Mouse (Mus musculus) hindbrain, embryonic 13.5 days (tissue): ENCODE data around the gene Pspn. TPM values are rescaled to one million over a fixed set of nuclear protein-coding genes. Genes with fewer than 3 reads are reported as not detected.

Experiments used
- ATAC-seq: fragments of 200-750 bp; cut with Nextera tagmentation; 2 replicates; pipeline ENCODE4 v1.8.0; 2017; ENCODE audit warnings: moderate TSS enrichment; ENCODE audit not compliant: low FRiP score
- H3K27ac ChIP-seq: fragments of 300-500 bp; sonication (generic); 2 replicates; pipeline ENCODE4 v1.5.1; 2015; ENCODE audit warnings: inconsistent platforms, mild to moderate bottlenecking, moderate library complexity
- H3K27me3 ChIP-seq: fragments of 300-500 bp; sonication (generic); 2 replicates; pipeline ENCODE4 v1.6.1; 2015; ENCODE audit warnings: mild to moderate bottlenecking, inconsistent platforms
- H3K36me3 ChIP-seq: fragments of 300-500 bp; sonication (generic); 2 replicates; pipeline ENCODE4 v1.6.1; 2015; ENCODE audit warnings: mild to moderate bottlenecking, inconsistent platforms
- H3K4me1 ChIP-seq: fragments of 300-500 bp; sonication (generic); replicated peaks from 2 replicates; pipeline ENCODE4 v1.6.1; 2015; ENCODE audit warnings: inconsistent platforms
- H3K4me2 ChIP-seq: fragments of 300-500 bp; sonication (generic); 2 replicates; pipeline ENCODE4 v1.6.1; 2015; ENCODE audit warnings: inconsistent platforms, mild to moderate bottlenecking, moderate library complexity
- H3K4me3 ChIP-seq: fragments of 300-500 bp; sonication (generic); 2 replicates; pipeline ENCODE4 v1.5.1; 2015; ENCODE audit warnings: mild to moderate bottlenecking, inconsistent platforms
- H3K9ac ChIP-seq: fragments of 300-500 bp; sonication (generic); 2 replicates; pipeline ENCODE4 v1.6.1; 2015; ENCODE audit warnings: mild to moderate bottlenecking, inconsistent platforms
- H3K9me3 ChIP-seq: fragments of 300-500 bp; sonication (generic); 2 replicates; pipeline ENCODE4 v1.6.1; 2016; ENCODE audit warnings: inconsistent platforms
- WGBS: fragments of 180-500 bp; shearing (Covaris S2); methylation state at CpG from one replicate; pipeline ENCODE4 v1.1.7; 2015; 5-methylcytosine and 5-hydroxymethylcytosine counted together
- polyA plus RNA-seq: library from polyadenylated mRNA; unstranded; fragments of >200 nt; fragmentation: Nextera tagmentation; extraction: Ambion mirVana; gene quantifications from 2 replicates; pipeline ENCODE4 v1.2.1, GENCODE M21; 2015

Gene Pspn
- polyA plus RNA-seq, 1 experiment from 2014 or later: 1.1 TPM

GRCm38 (mm10) chr17:57012245-57012795 lies 12.5 kb upstream of the Pspn start:
- WGBS: 76% methylated on average over 13 of the region's 13 CpGs
- peaks cover 25% of the 10 kb centered on the region for H3K4me1 ChIP-seq
- peaks cover 22% of the 10 kb centered on the region for H3K36me3 ChIP-seq
- H3K27me3 ChIP-seq: no peaks in the 10 kb centered on the region
- peak overlapping the region; percentile 69 for H3K4me2 ChIP-seq
- ATAC-seq: peak; percentile 9
- H3K27ac ChIP-seq: peak overlapping the region; percentile 96
- H3K9me3 ChIP-seq: no peaks in the 10 kb centered on the region
- peak overlapping the region; percentile 83 for H3K9ac ChIP-seq
- peak overlapping the region; percentile 79 for H3K4me3 ChIP-seq

- WGBS: under 1% methylated on average over 51 of the region's 51 CpGs
- peaks cover 30% of the 10 kb centered on the region for H3K36me3 ChIP-seq
These were observed 11.7 kb upstream of the Pspn start, which contains the start of the genes Gtf2f1 and Gm17949 for GRCm38 (mm10) chr17:57011236-57012141. Gene Gtf2f1, minus strand, starts transcription at chr17:57011288. Gene Gm17949, plus strand, starts transcription at chr17:57011469.

GRCm38 (mm10) chr17:57010911-57011235 lies 11.1 kb upstream of the Pspn start:
- Histone ChIP-seq H3K4me1 (peaks cover 25% of the 10 kb centered on the region), H3K27ac (peak overlapping the region; percentile 82), H3K36me3 (peaks cover 36% of the 10 kb centered on the region), H3K4me3 (peak overlapping the region; percentile 79), H3K27me3 (no peaks in the 10 kb centered on the region), H3K4me2 (peak overlapping the region; percentile 78), H3K9ac (peak overlapping the region; percentile 85), H3K9me3 (no peaks in the 10 kb centered on the region)
- peak; percentile 67 for ATAC-seq
- WGBS: under 1% methylated on average over 19 of the region's 19 CpGs

More at GRCm38 (mm10) chr17:57011236-57012141, 11.7 kb upstream of the Pspn start, which contains the start of the genes Gtf2f1 and Gm17949:
- Histone ChIP-seq H3K4me2 (peak within 1 kb of the TSS; percentile 78), H3K4me1 (peaks cover 25% of the 10 kb centered on the region), H3K9ac (peak within 1 kb of the TSS; percentile 85), H3K27me3 (no peaks in the 10 kb centered on the region), H3K4me3 (peak within 1 kb of the TSS; percentile 79), H3K27ac (peak within 1 kb of the TSS; percentile 96), H3K9me3 (no peaks in the 10 kb centered on the region)
- peak; percentile 92 for ATAC-seq

GRCm38 (mm10) chr17:57007137-57007905 lies 7.5 kb upstream of the Pspn start:
- WGBS: 94% methylated on average over 13 of the region's 13 CpGs
- Histone ChIP-seq H3K9ac (no peak overlapping the region), H3K9me3 (no peaks in the 10 kb centered on the region), H3K4me1 (peaks cover 21% of the 10 kb centered on the region), H3K36me3 (peaks cover 72% of the 10 kb centered on the region), H3K4me2 (no peak overlapping the region), H3K27me3 (no peaks in the 10 kb centered on the region), H3K27ac (no peak overlapping the region), H3K4me3 (no peak overlapping the region)
- ATAC-seq: no peak

- no peaks in the 10 kb centered on the region for H3K4me1 ChIP-seq
- H3K27ac ChIP-seq: no peak overlapping the region
- H3K36me3 ChIP-seq: peaks cover 95% of the 10 kb centered on the region
- 98% methylated on average over 7 of the region's 7 CpGs for WGBS
- ATAC-seq: no peak
- H3K4me2 ChIP-seq: no peak overlapping the region
- no peak overlapping the region for H3K4me3 ChIP-seq
- no peak overlapping the region for H3K9ac ChIP-seq
- H3K27me3 ChIP-seq: no peaks in the 10 kb centered on the region
- no peaks in the 10 kb centered on the region for H3K9me3 ChIP-seq
These were observed 4.2 kb upstream of the Pspn start for GRCm38 (mm10) chr17:57003994-57004393.

- 73% methylated on average over 8 of the region's 8 CpGs for WGBS
- Histone ChIP-seq H3K9me3 (no peaks in the 10 kb centered on the region), H3K4me3 (no peak overlapping the region), H3K27me3 (no peaks in the 10 kb centered on the region), H3K4me2 (no peak overlapping the region), H3K4me1 (peaks cover 16% of the 10 kb centered on the region), H3K9ac (no peak overlapping the region), H3K36me3 (peaks cover 75% of the 10 kb centered on the region), H3K27ac (no peak overlapping the region)
- no peak for ATAC-seq
These were observed 1.4 kb upstream of the Pspn start for GRCm38 (mm10) chr17:57001228-57001627.

GRCm38 (mm10) chr17:56999414-56999813 lies 404 bp downstream of the Pspn start:
- Histone ChIP-seq H3K4me3 (no peak overlapping the region), H3K9me3 (no peaks in the 10 kb centered on the region), H3K4me2 (no peak overlapping the region), H3K36me3 (peaks cover 75% of the 10 kb centered on the region), H3K9ac (no peak overlapping the region), H3K4me1 (peaks cover 16% of the 10 kb centered on the region), H3K27ac (no peak overlapping the region), H3K27me3 (no peaks in the 10 kb centered on the region)
- no peak for ATAC-seq
- 94% methylated on average over 9 of the region's 9 CpGs for WGBS

GRCm38 (mm10) chr17:56997029-56997667 lies 2.7 kb downstream of the Pspn start, which contains the start of gene Alkbh7:
Gene Alkbh7, plus strand, starts transcription at chr17:56997339.
- Histone ChIP-seq H3K4me2 (peak within 1 kb of the TSS; percentile 73), H3K27me3 (no peaks in the 10 kb centered on the region)

GRCm38 (mm10) chr17:56996506-56996905 lies 3.3 kb downstream of the Pspn start:
- H3K4me1 ChIP-seq: peaks cover 26% of the 10 kb centered on the region
- H3K27me3 ChIP-seq: no peaks in the 10 kb centered on the region
- no peak overlapping the region; the same call in 1 of the 2 replicates for H3K4me3 ChIP-seq
- WGBS: 86% methylated on average over 2 of the region's 2 CpGs
- peak overlapping the region; percentile 73 for H3K4me2 ChIP-seq
- H3K9ac ChIP-seq: no peak overlapping the region
- no peak overlapping the region for H3K27ac ChIP-seq
- H3K36me3 ChIP-seq: peaks cover 72% of the 10 kb centered on the region
- ATAC-seq: no peak
- no peaks in the 10 kb centered on the region for H3K9me3 ChIP-seq

More at GRCm38 (mm10) chr17:56997029-56997667, 2.7 kb downstream of the Pspn start, which contains the start of gene Alkbh7:
- Histone ChIP-seq H3K4me3 (peak within 1 kb of the TSS; percentile 72), H3K9me3 (no peaks in the 10 kb centered on the region), H3K27ac (peak within 1 kb of the TSS; percentile 88), H3K4me1 (peaks cover 22% of the 10 kb centered on the region), H3K9ac (peak within 1 kb of the TSS; percentile 73), H3K36me3 (peaks cover 76% of the 10 kb centered on the region)
- ATAC-seq: peak; percentile 98
- under 1% methylated on average over 38 of the region's 38 CpGs for WGBS

GRCm38 (mm10) chr17:56995046-56995445 lies 4.8 kb downstream of the Pspn start:
- Histone ChIP-seq H3K27ac (no peak overlapping the region), H3K4me1 (peaks cover 34% of the 10 kb centered on the region), H3K36me3 (peaks cover 59% of the 10 kb centered on the region), H3K9me3 (no peaks in the 10 kb centered on the region), H3K4me2 (no peak overlapping the region), H3K9ac (no peak overlapping the region), H3K4me3 (no peak overlapping the region), H3K27me3 (no peaks in the 10 kb centered on the region)
- ATAC-seq: no peak
- 98% methylated on average over 8 of the region's 8 CpGs for WGBS

- WGBS: 76% methylated on average over 2 of the region's 2 CpGs
- H3K4me2 ChIP-seq: peak overlapping the region; percentile 69
- H3K9ac ChIP-seq: peak overlapping the region; percentile 84
- H3K9me3 ChIP-seq: no peaks in the 10 kb centered on the region
- ATAC-seq: no peak
- no peak overlapping the region for H3K27ac ChIP-seq
- peak overlapping the region; percentile 69 for H3K4me3 ChIP-seq
- peaks cover 39% of the 10 kb centered on the region for H3K36me3 ChIP-seq
- H3K27me3 ChIP-seq: no peaks in the 10 kb centered on the region
- H3K4me1 ChIP-seq: peaks cover 19% of the 10 kb centered on the region
These were observed 8.9 kb downstream of the Pspn start for GRCm38 (mm10) chr17:56990966-56991365.
